ENCODE assay signal across 24 mouse cellular contexts in genomic region chr13:78032821-78033220, GRCm38 (mm10). TPM values are rescaled to one million over a fixed set of nuclear protein-coding genes. Genes with fewer than 3 reads are reported as not detected.
"Had no signal": no experiment of that assay in that cellular context is flagged by ENCODE, and none has a peak within 500 bp of the region (broad histone marks: within the 10 kb centered on the region; RNA-seq: fewer than 3 reads in every experiment).

No protein-coding gene starts in this region.

- H3K36me3 ChIP-seq: embryonic facial prominence, embryonic 10.5 days; embryonic facial prominence, embryonic 12.5 days; embryonic facial prominence, embryonic 13.5 days; embryonic facial prominence, embryonic 15.5 days; forebrain, embryonic 10.5 days; forebrain, embryonic 12.5 days; forebrain, embryonic 15.5 days; heart, embryonic 10.5 days had no signal

- H3K4me3 ChIP-seq: embryonic facial prominence, embryonic 10.5 days; embryonic facial prominence, embryonic 12.5 days; embryonic facial prominence, embryonic 13.5 days; embryonic facial prominence, embryonic 15.5 days; erythroblast, embryonic 14.5 days; forebrain, embryonic 10.5 days; forebrain, embryonic 12.5 days; forebrain, embryonic 13.5 days; forebrain, embryonic 15.5 days; gastrocnemius, adult 2 months; heart, adult 2 months; heart, embryonic 10.5 days had no signal

- H3K27me3 ChIP-seq: embryonic facial prominence, embryonic 12.5 days; embryonic facial prominence, embryonic 13.5 days; embryonic facial prominence, embryonic 15.5 days; forebrain, embryonic 12.5 days; forebrain, embryonic 13.5 days; forebrain, embryonic 15.5 days had no signal

- DNase-seq: cerebellum, postnatal 10 days; cerebellum, postnatal 14 days; cerebellum, postnatal 25 days; cerebellum, postnatal 36 days; embryo, embryonic 11 days; forebrain, postnatal 0 days; gastrocnemius, adult 2 months; gastrocnemius, postnatal 10 days; gastrocnemius, postnatal 14 days; gastrocnemius, postnatal 25 days; gastrocnemius, postnatal 36 days; heart, adult 11 months; heart, adult 18-20 months; heart, adult 2 months had no signal

RNA-seq across cellular contexts. Expression of gene Pou5f2, which starts 8.1 kb away (rescaled TPM):
- polyA plus RNA-seq: erythroblast, embryonic 14.5 days; heart, adult 2 months had no signal
